Mouse (Mus musculus) right cerebral cortex, postnatal 10 days (tissue): ENCODE measurements around the gene Crybb1.

Source experiments
- DNase-seq, 2 experiments: peaks; one replicate each; pipeline ENCODE4 v3.0.0; 2021; ENCODE audit warnings: low spot score in 2 of 2

The Crybb1 gene

GRCm38 (mm10) chr5:112266011-112266777 lies 10.6 kb downstream of the Crybb1 start:
- no peak for DNase-seq

DNA sequence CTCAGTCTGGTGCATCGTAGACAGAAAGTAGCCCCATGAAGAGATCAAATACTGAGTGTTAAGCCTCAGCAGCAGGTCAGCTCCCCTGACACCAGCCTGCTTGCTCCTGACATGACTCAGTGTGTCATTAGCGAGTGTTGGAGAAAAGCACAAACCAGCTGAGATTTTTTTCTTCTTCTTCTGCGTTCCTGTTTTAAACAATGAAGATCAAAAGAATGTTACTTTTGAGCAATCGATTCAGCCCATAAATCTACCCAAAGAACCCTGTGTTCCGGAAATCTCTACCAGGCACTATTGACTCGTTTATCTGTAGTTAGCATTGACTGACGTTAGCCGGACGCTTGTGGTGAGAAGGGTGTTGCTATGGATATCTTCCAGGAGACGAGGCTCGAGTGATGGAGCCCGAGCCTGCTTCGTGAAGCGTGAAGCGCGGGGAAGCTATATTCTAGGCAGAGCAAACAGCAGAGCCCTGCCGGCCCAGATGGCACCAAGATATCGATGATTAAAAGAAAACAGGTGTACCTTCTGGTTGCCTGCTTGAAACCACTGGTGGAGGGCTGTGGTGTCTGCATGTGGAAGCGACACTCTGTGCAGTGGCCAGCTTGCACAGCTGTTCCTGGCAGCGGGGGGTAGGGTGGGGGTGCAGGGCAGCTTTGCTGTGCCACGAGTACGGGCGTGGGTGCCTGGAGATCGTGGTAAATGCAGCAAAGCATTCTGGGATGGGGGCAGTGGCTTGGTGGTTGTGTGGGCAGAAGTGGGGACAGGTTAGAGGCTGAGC lies 15.3 kb downstream of the Crybb1 start:
- peak; percentile 70 to 73 for DNase-seq

GRCm38 (mm10) chr5:112272934-112273333 lies 17.3 kb downstream of the Crybb1 start:
- DNase-seq: no peak

GRCm38 (mm10) chr5:112273746-112274463 lies 18.3 kb downstream of the Crybb1 start:
- DNase-seq: no peak

DNA sequence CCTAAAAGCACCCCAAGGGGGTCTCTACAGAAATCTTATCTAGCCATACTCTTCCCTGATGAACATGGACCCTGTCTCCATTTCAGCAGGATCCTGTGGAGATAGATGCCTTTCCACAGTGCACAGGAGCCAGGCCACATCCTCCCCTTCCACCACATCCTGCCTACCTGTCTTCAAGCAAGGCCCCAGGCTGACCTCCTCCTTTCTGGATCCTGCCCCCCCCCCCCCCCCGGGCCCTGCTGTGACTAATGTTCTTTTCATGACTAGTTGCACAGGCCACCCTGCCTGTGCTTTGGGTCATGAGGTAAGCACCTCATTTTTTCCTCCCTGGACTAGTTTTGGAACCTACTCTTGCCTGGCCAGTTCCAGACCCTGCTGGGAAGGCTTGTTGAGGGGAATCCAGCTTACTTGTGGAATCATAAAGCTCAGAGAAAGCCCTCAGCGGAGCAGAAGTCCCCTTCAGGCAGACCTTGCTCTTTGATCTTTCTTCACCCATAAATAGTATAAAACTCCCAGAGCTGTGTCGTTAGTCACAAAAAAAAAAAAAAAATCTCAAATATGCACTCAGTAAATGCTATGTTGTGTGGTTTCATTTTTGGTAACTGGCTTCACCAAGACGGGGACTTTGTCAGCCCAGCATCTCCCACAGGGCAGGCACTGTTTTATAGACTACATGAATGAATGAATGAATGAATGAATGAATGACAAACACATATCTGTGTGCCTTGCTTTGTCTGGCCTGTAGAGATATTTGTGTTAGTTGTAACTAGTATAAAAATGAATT lies 19.6 kb downstream of the Crybb1 start:
- DNase-seq: no peak

GRCm38 (mm10) chr5:112276267-112276873 lies 20.8 kb downstream of the Crybb1 start, which contains the start of gene Tpst2:
TSS of gene Tpst2 (plus strand) at chr5:112276691.
- DNase-seq: peak; percentile 100

DNA sequence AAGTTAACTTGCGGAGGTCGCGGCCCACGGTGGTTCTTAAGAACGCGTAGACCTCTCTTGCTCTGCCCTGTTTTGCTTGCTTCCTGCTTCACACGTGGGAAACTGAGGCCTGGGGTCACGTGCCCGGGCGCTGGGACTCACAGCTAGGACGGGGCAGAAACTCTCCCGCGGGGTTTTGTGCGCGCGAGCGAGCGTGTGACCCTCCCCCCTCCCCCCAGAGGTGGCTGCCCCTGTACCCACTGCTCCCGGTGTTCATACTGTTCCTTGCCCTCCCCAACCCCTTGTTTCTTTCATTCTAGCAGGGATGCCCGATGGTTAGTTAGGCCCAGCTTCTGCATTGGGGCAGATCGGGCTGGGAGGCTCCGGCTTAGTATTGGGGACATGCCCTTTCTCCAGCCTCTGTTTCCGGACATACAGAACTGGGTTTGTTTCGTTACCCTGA lies 21.3 kb downstream of the Crybb1 start:
- DNase-seq: no peak

GRCm38 (mm10) chr5:112277906-112278470 lies 22.4 kb downstream of the Crybb1 start:
- DNase-seq: no peak

DNA sequence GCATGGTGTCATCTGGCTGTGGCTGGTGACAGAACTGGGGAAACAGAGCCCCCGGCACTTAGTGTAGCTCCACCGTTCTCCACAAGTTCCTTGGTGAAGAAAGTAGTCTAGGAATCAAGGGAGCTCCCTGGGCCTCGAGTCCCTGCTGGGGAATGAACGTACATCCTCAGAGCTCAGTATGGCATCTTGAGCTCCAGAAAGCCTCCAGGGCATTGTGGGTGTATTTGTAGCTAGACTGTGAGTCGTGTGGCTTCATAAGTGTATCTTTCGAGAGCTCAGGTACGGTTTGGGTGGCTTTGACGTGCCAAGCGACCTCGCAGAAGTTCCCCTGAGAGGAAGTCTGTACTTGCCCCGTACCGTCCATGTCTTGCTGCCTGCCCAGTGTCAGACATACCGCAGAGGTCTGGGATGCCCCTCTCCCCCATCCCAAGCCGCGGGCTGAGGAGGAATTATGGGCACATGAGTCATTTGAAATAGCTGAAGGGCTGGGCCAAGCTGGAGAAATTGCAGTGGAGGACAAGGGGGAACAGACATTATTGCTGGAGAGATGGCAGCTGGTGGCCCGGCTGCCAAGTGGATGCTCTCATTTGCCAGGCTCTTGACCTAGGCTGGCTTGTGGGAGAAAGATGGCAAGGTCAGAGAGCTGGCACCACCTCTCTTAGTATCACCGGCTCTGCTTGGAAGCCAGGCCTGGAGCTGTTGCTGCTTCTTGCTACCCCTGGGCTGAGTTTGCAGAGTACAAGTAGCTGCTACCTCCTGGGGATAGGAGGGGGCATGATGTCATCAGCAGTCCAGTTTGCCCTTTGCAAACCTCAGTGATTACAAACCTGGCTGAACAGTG lies 23.8 kb downstream of the Crybb1 start:
- no peak for DNase-seq

DNA sequence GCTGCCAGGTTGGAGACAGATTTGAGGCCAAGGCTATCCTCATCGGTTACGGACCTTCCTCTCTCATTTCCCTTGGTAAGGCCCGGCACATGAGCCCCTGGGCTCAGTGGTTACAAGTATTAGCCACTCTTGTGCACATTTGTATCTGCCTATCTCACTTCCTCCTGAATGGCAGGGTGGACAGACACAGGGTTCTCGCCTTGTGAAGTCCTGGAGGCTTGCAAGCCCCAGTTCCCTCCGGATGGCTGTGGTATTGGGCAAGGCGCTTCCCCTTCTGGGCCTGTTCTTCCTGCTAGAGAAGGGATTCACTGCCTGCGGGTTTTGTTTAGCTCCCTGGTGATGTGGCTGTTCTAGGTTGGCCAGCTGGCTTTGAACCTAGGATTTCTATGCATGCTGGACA lies 24.5 kb downstream of the Crybb1 start:
- DNase-seq: peak in 1 of 2 experiments; percentile 58

GRCm38 (mm10) chr5:112280863-112281660 lies 25.4 kb downstream of the Crybb1 start:
- no peak for DNase-seq

DNA sequence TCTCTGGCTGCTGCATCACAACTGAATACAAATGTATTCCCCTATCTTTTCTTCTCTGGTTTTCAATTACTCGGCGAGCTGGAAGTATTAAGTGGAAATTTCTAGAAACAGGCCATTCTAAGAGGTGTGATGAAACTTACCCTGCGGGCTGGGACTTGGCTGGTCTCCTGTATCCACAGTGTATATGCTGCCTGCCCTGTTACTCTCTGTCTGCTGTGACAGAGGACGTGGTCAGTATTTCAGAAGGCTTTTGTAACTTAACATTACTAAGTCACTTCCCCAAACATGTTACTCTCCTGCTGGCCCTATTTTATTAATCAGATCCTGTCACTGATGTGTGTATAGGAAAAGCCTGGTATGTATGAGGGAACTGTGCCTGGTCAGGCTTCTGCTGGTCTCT lies 26.1 kb downstream of the Crybb1 start:
- no peak for DNase-seq

DNA sequence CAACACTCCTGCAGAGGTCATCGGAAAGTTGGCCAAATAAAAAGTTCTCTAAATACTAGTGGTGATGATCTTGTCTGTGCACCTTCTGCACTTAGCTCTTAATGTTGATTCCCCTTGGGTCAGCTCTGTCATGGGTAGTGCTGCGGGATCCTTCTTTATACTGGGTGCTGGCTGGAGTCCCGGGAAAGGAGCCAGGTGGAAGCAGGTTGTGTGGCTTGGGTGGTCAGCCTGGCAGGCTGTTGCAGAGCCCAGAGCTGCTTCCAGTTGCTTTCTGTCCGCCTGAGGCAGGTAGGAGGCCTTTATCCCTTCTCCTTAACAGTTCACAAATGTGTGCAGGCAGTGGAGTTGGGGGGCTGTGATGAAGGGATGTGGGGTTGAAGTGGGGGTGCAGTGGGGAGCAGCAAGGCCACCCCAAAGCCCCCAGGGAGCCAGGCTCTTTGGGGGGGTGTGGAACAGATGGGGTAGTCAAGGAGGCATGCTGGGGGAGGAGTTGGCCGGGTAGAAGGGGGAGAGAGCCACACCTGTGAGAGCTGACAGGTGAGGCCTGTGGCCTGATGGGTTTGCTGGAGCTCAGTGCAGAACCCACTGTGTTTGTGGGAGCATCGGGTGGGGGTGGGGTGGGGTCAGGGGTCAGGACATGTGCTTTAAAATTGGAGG lies 26.6 kb downstream of the Crybb1 start:
- no peak for DNase-seq

DNA sequence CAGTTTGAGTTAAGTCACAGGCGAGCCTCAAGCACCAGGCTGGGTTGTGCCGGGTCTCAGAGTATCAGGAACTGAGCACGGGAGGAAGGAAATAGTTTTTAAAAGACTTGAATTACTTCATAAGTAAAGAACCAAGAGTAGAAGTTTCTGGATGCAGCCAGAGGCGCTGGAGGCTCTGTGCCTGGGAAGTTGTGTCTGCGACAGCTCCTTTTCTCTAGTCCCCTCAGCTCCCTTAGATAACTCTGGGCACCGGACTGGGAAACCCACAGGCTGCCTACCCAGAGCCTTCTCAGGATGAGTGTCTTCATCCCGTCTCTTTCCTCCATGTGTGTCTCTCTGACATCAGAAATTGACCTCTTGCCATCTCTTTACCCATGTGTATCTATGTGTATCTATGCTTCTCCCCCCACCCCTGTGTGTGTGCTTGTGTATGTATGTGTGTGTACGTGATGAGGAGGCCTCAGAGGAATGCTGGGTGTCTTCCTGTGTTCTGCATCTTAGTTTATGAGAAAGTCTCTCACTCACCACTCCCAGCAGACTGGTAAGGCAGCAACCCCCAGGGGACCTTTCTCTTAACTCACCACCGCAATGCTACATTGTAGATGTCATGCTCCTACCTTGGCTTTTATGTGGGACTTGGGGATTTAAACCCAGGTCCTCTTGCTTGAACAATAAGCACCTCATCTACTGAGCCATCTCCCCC lies 27.3 kb downstream of the Crybb1 start:
- no peak for DNase-seq

DNA sequence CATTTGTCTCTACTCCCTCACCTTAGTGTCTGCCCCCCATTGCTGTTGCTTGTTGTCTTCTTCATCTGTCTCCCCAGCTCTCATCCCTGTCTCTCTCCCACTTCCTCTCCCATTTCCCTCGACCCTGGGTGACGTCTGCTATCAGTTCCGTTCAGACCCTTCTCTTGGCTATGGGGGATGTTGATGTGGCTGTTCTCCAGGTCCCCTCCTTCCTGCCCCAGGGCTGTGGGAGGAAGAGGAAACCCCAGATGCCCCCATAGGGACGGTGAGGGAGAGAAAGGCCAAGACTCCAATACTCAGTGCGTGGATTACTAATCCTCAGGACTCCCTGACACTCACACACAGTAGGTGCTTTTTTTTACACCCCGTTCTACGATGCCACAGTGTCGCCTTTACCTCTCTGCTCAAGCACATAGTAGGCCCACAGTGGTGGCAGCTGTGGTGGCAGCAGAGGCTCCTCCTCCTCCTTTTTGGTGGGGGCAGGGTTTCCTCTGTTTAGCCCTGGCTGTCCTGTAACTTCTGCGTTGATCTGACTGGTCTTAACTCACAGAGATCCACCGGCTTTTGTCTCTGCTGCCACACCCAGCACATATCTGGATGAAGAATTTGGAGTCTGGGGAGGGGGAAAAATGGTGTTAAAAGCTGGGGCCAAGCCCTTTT lies 28.1 kb downstream of the Crybb1 start:
- DNase-seq: no peak

DNA sequence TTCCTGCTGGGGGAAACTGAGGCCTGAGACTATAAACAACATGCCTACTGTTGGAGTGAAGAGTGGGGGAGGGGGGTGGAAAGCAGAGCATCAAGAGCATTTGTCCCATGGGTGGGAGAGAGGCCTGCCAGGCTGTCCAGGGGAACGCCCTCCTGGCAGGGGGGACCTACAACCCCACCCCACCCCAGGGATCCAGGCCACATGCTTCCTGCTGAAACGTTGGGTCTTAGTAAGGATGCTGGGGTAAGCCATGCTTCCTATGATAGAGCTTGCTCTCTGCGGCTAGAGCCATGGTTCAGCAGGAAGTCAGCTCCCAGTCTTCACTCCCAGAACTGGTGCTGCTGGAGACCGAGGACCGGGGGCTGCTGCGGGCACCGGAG lies 28.6 kb downstream of the Crybb1 start:
- DNase-seq: no peak

- no peak for DNase-seq
Measured at GRCm38 (mm10) chr5:112285548-112286085, 30.0 kb downstream of the Crybb1 start.
